Mouse (Mus musculus) liver, embryonic 14.5 days (tissue): ENCODE measurements at regions not wholly inside any gene's neighbourhood (a gene's known extent, or its start where the extent isn't known, plus 50 kb on each side); places are given as distances from the start of the nearest gene placed in this dataset.

ENCODE experiments used
- CTCF ChIP-seq: IDR thresholded peaks from 2 replicates; pipeline ENCODE4 v1.5.1; 2016; ENCODE audit warnings: antibody characterized with exemption, low read depth, control low read depth
- EP300 ChIP-seq: IDR thresholded peaks from 2 replicates; pipeline ENCODE4 v1.6.1; 2016; ENCODE audit warnings: antibody characterized with exemption, low read depth

GRCm38 (mm10) chr17:47146640-47147039 is 136.3 kb upstream of the Ubr2 start:
- peak; percentile 58 for TF ChIP-seq CTCF
- no peak for TF ChIP-seq EP300
